Mouse (Mus musculus) midbrain, embryonic 10.5 days (tissue): ENCODE measurements around the gene Alox5ap. TPM values are rescaled to one million over a fixed set of nuclear protein-coding genes. Genes with fewer than 3 reads are reported as not detected.

ENCODE experiments used
- microRNA-seq: library from miRNA; unstranded; fragments of <30 nt; microRNA quantifications from one replicate; pipeline ENCODE4, GENCODE M21; 2017
- polyA plus RNA-seq: library from polyadenylated mRNA; unstranded; fragments of >200 nt; fragmentation: Nextera tagmentation; extraction: Ambion mirVana; gene quantifications from 2 replicates; pipeline ENCODE4 v1.2.1, GENCODE M21; 2016

Alox5ap gene
- polyA plus RNA-seq, 1 experiment from 2014 or later: 4.8 TPM

Small RNA genes within 50 kb of the gene (microRNA-seq; reads per million reads assigned to microRNA genes)
- not detected for gene Gm24105

Other genes with a start within 250 kb of the Alox5ap start
- 71.6 and 73.8 TPM in 2 replicates for gene Uspl1, start 80.4 kb upstream of the Alox5ap start, polyA plus RNA-seq
- gene Hmgb1, start 80.3 kb upstream of the Alox5ap start, polyA plus RNA-seq: 1,399 and 1,420 TPM in 2 replicates
- 0.32 and 0.57 TPM in 2 replicates for gene Medag, start 147.0 kb downstream of the Alox5ap start, polyA plus RNA-seq
- 1.0 and 1.3 TPM in 2 replicates for gene Tex26, start 174.9 kb downstream of the Alox5ap start, polyA plus RNA-seq